Mouse (Mus musculus): Measurements from ENCODE around the gene Tmem82. TPM values are rescaled to one million over a fixed set of nuclear protein-coding genes. Genes with fewer than 3 reads are reported as not detected.

Gene Tmem82
- total RNA-seq, 2 experiments from 2014 or later = 0.61 to 3.2 TPM

DNA sequence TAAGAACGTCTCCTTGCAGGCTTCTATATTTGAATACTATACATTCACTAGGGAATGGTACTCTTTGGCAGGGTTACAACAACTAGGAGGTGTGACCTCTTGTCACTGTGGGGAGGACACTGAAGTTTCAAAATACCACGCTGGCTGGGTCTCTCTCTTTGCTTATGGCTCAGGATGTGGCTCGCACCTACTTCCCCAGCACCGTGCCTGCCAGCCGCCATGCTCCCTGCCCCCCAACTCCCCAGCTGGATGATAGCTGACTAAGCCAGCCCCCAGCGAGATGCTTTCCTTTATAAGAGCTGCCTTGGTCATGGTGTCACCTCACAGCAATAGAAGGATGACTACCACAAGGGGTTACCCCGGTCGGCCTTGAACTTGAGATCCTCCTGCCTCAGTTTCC is 34.6 kb upstream of the Tmem82 start:
- intact Hi-C loops (cut with DNase I) = no loop called here
- DNase-seq = no peak
- H3K4me3 ChIP-seq = no peak overlapping the region
- H3K27ac ChIP-seq = peak overlapping the region; percentile 28; the same call in 1 of the 2 replicates
- no peak for TF ChIP-seq CTCF (IDR thresholded peaks at IDR 0.05)

DNA sequence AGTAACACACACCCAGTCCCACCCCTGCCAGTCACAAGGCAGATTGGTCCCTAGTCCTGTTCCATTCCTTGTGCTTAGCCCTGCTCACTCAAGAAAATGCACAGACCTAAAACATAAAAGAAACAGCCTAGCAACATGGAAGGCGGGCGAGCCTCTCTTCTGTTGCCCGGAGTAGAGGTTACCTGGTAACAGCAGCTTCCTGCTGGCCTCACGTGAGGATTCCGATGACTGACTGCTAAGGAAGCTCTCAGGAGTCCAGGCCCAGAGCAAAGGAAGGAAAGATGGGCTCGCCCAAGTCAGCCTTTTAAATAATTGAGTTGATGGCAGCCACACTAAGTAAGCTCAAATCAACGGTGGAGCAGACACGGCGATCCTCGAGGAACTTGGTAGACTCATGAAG is 33.5 kb upstream of the Tmem82 start:
- no peak for DNase-seq
- no peak for TF ChIP-seq CTCF (IDR thresholded peaks at IDR 0.05)
- intact Hi-C loops (cut with DNase I) = no loop called here
- peak overlapping the region; percentile 63 for H3K27ac ChIP-seq
- no peak overlapping the region for H3K4me3 ChIP-seq

GRCm38 (mm10) chr4:141651286-141651685 is 32.9 kb upstream of the Tmem82 start:
- DNase-seq = no peak
- Histone ChIP-seq H3K27ac (peak overlapping the region; percentile 63), H3K4me3 (no peak overlapping the region)
- intact Hi-C loops (cut with DNase I) = no loop called here
- no peak for TF ChIP-seq CTCF (IDR thresholded peaks at IDR 0.05)

DNA sequence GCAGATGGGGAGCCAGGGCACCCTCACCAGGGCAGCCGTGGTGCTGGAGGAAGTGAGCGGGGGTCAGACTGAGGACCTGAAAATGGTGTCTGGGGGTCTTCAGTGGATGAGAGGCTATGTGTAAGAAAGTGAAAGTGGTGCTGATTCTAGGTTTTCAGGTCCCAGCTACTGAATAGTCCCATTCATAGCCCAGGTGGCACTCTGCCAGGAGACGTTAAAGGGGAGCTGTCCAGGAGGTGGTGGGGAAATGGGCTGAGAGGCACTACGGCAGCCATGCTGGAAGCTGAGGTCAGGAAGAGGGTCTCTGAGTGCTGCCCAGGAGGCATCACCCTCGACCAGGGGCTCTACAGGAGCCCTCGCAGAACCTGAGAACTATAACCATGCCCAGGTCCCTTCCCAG is 30.8 kb upstream of the Tmem82 start:
- intact Hi-C loops (cut with DNase I) = no loop called here
- no peak for TF ChIP-seq CTCF (IDR thresholded peaks at IDR 0.05)
- peak overlapping the region; percentile 68 for H3K27ac ChIP-seq
- no peak for DNase-seq
- no peak overlapping the region for H3K4me3 ChIP-seq

GRCm38 (mm10) chr4:141648262-141648661 is 29.8 kb upstream of the Tmem82 start:
- TF ChIP-seq CTCF (IDR thresholded peaks at IDR 0.05) = no peak
- Histone ChIP-seq H3K4me3 (no peak overlapping the region), H3K27ac (peak overlapping the region; percentile 68)
- intact Hi-C loops (cut with DNase I) = no loop called here
- DNase-seq = peak; percentile 76

- no peak overlapping the region for H3K4me3 ChIP-seq
- no peak for DNase-seq
- TF ChIP-seq CTCF (IDR thresholded peaks at IDR 0.05) = no peak
- intact Hi-C loops (cut with DNase I) = no loop called here
- peak overlapping the region; percentile 10; the same call in 1 of the 2 replicates for H3K27ac ChIP-seq
These were observed 28.8 kb upstream of the Tmem82 start for GRCm38 (mm10) chr4:141647187-141647586.

DNA sequence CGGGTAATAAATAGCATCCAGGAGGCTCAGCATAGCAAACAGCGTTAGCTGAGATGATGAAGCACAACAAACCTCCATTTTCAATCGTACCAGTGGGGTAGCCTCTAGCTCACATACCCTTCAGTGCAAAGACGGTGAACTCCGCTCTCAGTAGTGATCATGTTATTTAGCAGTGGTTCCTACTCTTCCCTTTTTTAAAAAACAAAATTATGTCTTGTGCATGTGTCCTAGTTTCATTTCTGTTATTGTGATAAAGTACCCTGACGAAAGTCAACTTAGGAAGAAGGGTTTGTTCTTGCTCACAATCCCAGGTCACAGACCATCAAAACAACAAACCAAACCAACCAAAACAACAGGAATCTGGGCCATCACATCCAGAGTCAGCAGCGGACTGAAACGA is 27.6 kb upstream of the Tmem82 start:
- no peak for DNase-seq
- intact Hi-C loops (cut with DNase I) = no loop called here
- no peak for TF ChIP-seq CTCF (IDR thresholded peaks at IDR 0.05)
- no peak overlapping the region for H3K4me3 ChIP-seq
- 0 out of 2 replicates have a peak overlapping the region, but pooled peaks have one; percentile 35 for H3K27ac ChIP-seq

DNA sequence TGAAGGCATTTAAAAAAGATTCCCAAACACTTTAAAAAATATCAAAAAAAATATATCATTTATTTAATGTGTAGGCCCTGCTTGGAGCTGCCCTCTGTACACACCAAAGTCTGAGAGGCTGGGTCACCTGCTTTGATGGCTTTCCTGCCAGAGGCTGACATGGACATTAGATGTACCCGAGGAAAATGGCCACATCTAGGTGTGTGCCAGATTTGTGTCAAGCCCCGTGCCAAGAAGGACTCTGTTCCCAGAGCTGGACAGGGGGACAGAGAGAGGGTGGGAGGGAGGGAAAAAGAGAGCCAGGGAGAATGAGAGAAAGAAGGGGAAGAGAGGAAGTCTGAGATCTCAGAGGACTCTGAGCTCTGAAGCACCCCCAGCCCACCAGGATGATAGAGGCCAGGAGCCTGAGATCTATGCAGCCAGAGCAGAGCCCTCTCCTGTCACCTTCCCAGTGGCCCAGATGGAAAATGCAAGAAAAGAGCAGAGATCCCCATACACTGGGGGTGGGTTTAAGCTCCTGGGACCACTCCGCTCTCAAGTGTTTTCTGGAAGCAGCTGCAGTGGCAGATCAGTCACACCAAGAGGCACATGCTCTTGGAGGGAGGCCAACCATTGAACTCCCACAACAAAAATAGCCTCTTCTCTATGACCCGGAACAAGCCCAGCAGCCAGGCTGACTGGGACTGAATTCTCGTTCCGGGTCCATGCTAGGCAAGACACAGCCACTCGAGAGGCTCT is 24.9 kb upstream of the Tmem82 start:
- TF ChIP-seq CTCF (IDR thresholded peaks at IDR 0.05) = 0 out of 2 replicates have a peak, but pooled peaks have one; percentile 2
- Histone ChIP-seq H3K4me3 (peak overlapping the region; percentile 61), H3K27ac (peak overlapping the region; percentile 96)
- intact Hi-C loops (cut with DNase I) = no loop called here
- peak; percentile 85 for DNase-seq

- Histone ChIP-seq H3K27ac (peak overlapping the region; percentile 96), H3K4me3 (peak overlapping the region; percentile 5; the same call in 1 of the 2 replicates)
- DNase-seq = no peak
- TF ChIP-seq CTCF (IDR thresholded peaks at IDR 0.05) = no peak
- intact Hi-C loops (cut with DNase I) = no loop called here
These were observed 23.8 kb upstream of the Tmem82 start for GRCm38 (mm10) chr4:141641961-141642811.

GRCm38 (mm10) chr4:141641353-141641771 is 22.9 kb upstream of the Tmem82 start:
- H3K4me3 ChIP-seq = peak overlapping the region; percentile 6; the same call in 1 of the 2 replicates
- no peak for TF ChIP-seq CTCF (IDR thresholded peaks at IDR 0.05)
- peak; percentile 71 for DNase-seq
- H3K27ac ChIP-seq = peak overlapping the region; percentile 96
- intact Hi-C loops (cut with DNase I) = no loop called here

- DNase-seq = no peak
- TF ChIP-seq CTCF (IDR thresholded peaks at IDR 0.05) = no peak
These were observed 21.0 kb upstream of the Tmem82 start for GRCm38 (mm10) chr4:141639474-141639873.

GRCm38 (mm10) chr4:141636693-141637092 is 18.3 kb upstream of the Tmem82 start:
- TF ChIP-seq CTCF (IDR thresholded peaks at IDR 0.05) = no peak
- peak; percentile 78 for DNase-seq
- H3K4me3 ChIP-seq = no peak overlapping the region
- intact Hi-C loops (cut with DNase I) = loop anchor here (2.0 kb wide), 1 partner anchor 14 kb away; the partner anchor contains the start of gene Slc25a34
- H3K27ac ChIP-seq = 0 out of 2 replicates have a peak overlapping the region, but pooled peaks have one; percentile 41

More at GRCm38 (mm10) chr4:141639474-141639873, 21.0 kb upstream of the Tmem82 start:
- no peak overlapping the region for H3K4me3 ChIP-seq
- no peak overlapping the region for H3K27ac ChIP-seq
- intact Hi-C loops (cut with DNase I) = no loop called here

GRCm38 (mm10) chr4:141635991-141636390 is 17.6 kb upstream of the Tmem82 start:
- Histone ChIP-seq H3K27ac (no peak overlapping the region), H3K4me3 (no peak overlapping the region)
- intact Hi-C loops (cut with DNase I) = loop anchor here (2.0 kb wide), 1 partner anchor 13 kb away; the partner anchor contains the start of gene Slc25a34
- no peak for TF ChIP-seq CTCF (IDR thresholded peaks at IDR 0.05)
- DNase-seq = no peak
